Mouse (Mus musculus) urinary bladder, adult 2 months (tissue): ENCODE measurements around the gene Phf3. TPM values are rescaled to one million over a fixed set of nuclear protein-coding genes. Genes with fewer than 3 reads are reported as not detected.

Experiments
- DNase-seq: peaks from one replicate; pipeline ENCODE4 v3.0.0; 2022; ENCODE audit warnings: low spot score
- polyA plus RNA-seq: library from polyadenylated mRNA; depleted of rRNA; stranded (reverse); fragments of >200 nt; gene quantifications from 2 replicates; pipeline ENCODE4 v1.2.3, GENCODE M21; 2012

The Phf3 gene
- polyA plus RNA-seq, 1 experiment = 29.2 TPM

- DNase-seq = no peak
Observed at GRCm38 (mm10) chr1:30832778-30833177, 40.9 kb downstream of the Phf3 start.

DNA sequence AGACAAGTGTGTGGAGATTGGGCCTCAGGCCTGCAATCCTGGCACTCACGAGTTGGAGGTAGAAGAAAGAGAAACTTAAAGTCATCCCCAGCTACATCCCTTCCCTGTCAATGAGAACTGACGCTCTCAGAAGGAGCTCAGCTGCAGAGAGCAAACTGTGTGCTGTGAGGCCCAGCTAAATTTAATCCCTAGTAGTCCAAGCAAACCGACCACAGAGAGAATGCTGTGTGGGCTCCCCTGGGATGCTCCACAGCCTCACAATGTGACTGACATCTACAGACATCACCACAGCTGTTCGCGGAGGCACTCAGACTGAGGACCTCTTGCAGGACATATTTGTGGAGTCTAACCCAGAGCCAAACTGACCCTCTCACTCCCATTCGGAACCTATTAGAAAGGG is 54.3 kb downstream of the Phf3 start:
- no peak for DNase-seq

GRCm38 (mm10) chr1:30815609-30816008 is 58.1 kb downstream of the Phf3 start:
- no peak for DNase-seq

DNA sequence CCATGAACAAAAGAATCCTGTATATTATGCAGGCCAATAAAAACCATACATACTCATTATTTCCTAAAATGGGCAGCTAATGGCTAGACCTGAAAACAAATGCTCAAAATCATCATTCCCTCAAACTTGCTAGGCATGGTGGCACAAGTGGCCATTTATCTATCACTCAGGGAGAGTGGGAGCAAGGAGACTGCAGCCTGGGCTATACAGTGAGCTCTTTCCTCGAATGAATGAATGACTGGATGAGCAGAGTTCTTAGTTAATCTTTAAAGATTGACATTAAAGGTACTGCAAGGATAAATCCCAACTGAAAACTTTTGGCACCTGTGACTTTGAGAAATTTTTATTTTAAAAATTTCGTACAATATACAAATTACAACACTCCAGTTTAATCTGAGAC is 58.7 kb downstream of the Phf3 start:
- no peak for DNase-seq

DNA sequence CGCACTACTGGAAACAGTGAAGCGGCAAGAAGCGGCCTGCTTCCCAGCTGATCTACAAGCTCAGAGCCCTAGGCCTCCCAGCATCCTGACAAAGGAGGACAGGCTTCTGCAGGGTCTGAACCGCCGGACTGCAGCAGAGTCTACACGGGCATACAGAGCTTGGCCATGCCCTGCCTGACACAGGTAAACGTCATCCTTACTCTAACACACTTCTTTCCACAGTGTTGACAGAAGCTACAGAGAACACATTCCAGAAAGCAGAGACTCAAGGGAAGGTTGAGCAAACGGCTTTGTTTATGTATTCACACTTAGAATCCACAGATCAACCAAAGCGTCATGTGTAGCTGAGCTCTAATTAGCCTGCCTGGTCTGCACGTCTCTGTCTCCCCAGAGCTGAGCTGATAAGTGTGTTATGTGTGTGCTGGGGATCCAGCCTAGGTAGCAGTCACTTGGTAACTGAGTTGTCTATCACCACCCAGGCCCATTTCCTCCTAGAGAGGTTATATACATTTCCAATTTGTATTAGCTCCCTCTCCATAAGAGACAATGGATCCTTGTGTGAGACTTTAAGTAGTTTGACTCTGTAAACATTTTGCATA is 65.5 kb downstream of the Phf3 start:
- no peak for DNase-seq

DNA sequence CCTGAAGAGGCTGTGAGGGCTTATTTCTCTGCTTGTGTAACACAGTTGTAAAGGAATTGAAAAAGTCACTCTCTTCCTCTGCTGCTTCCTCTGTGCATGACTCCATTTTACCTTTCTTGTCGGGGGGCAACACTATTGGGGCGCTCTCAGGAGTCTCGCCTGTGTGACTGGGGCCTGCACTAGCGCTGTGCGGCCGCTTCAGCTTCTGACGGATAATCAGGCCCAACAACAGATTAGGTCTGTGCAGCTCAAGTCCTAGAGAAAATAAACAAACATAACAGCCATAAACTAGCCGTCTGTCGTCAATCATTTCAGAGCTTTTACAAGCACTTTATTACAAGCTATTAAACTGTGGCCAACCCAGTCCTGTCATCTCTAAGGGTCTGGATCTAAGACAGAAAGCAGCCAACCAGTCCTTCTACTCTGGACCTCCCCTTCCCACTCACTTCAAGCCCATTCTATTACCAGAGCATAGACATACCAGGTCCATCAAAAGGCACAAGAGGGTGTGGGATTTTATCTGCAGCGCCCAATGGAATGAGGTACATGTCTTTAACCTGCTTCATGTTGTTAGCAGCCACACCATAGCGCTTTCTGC is 67.9 kb downstream of the Phf3 start:
- DNase-seq = no peak

- no peak for DNase-seq
Observed at GRCm38 (mm10) chr1:30804919-30805318, 68.8 kb downstream of the Phf3 start.

DNA sequence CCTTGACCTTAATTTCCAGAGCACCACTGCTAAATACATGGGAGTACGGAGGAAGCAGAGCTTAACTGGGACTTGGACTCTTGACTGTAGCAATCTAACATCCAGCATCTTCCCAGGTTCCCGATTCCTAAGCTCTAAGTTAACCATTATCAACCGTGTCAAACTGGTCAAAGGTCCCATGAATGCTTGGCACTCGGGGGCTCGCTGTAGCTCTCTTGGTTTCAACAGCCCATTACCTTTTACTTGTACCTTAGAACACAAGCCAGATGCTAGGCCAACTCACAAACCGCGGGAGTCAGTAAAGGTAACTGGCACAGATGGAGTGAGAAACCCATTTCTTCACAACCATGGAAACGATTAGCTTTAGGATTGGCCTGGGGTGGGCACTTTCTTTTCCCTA is 71.8 kb downstream of the Phf3 start:
- no peak for DNase-seq

GRCm38 (mm10) chr1:30799277-30799834 is 74.4 kb downstream of the Phf3 start:
- no peak for DNase-seq

- no peak for DNase-seq
Observed at GRCm38 (mm10) chr1:30794606-30795005, 79.1 kb downstream of the Phf3 start.

- no peak for DNase-seq
Observed at GRCm38 (mm10) chr1:30793357-30793883, 80.3 kb downstream of the Phf3 start.

- DNase-seq = no peak
Observed at GRCm38 (mm10) chr1:30792935-30793334, 80.8 kb downstream of the Phf3 start.

DNA sequence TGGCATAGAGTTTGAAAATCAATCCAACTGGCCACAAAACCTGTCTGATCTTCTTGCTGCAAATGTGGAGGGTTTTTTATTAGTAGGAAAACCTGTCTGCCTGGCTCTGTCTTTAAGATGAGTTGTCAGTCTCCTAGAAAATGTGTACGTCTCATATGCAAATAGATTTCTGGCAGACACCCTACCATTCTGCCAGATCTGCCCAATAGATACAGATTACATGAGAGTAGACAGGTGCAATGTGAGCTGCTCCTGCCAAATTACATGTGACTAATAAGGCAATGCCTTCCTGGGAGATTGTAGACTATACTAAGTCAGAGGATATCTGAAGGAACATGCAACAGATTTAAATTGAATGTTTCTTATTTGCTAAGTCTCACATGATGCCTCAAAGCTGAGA is 83.5 kb downstream of the Phf3 start:
- DNase-seq = no peak

- DNase-seq = no peak
Observed at GRCm38 (mm10) chr1:30789689-30790088, 84.0 kb downstream of the Phf3 start.

DNA sequence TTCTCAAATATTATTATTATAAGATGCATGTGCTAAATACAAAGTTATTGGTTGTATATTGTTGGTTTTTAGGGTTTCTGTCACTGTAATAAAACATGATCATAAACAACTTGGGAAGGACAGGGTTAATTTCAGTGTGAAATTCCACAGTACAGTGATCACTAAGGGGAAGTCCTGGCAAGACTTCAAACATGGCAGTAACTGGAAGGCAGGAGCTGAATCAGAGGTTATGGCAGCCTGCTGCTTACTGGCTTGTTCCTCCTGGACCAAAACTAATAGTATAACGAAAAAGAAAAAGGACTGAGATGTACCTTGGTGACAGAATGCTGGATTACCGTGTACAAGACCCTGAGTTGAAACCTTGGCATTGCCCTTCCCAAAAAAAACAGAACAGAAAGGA is 84.7 kb downstream of the Phf3 start:
- no peak for DNase-seq

- no peak for DNase-seq
Observed at GRCm38 (mm10) chr1:30786583-30786982, 87.1 kb downstream of the Phf3 start.

GRCm38 (mm10) chr1:30783741-30784140 is 90.0 kb downstream of the Phf3 start:
- DNase-seq = no peak

DNA sequence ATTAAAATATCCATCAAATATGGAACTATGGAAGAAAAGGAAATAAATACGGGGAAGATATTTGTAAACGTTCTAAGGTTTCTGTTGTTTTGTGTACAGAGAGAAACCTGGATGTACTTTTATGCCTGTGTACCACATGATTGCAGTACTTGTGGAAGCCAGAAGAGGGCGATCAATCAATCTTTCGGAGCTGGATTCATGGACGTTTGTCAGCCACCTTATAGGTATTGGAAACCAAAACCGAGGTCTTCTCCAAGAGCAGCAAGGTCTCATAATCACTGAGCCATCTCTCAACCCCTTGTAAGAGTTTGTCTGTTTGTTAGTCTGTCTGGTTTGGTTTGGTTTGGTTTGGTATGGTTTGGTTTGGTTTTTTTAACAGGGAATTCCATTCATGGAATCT is 93.4 kb downstream of the Phf3 start:
- DNase-seq = no peak

DNA sequence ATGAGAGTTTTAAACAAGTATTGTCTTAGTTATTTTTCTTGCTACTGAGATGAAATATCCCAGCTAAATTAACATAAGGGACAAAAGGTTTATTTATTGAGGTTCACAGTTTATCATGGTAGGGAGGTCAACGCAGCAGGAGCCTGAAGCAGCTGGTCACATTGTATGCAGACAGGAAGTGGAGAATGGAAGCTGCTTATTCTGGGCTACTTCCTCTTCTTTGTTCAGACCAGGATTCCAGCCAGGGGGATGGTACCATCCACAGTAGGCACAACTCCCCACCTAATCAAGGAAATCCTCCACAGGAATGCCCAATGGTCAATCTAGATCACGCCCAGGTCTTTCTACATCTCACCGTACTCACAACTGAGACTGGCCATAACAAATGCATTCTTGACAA is 94.2 kb downstream of the Phf3 start:
- DNase-seq = no peak

DNA sequence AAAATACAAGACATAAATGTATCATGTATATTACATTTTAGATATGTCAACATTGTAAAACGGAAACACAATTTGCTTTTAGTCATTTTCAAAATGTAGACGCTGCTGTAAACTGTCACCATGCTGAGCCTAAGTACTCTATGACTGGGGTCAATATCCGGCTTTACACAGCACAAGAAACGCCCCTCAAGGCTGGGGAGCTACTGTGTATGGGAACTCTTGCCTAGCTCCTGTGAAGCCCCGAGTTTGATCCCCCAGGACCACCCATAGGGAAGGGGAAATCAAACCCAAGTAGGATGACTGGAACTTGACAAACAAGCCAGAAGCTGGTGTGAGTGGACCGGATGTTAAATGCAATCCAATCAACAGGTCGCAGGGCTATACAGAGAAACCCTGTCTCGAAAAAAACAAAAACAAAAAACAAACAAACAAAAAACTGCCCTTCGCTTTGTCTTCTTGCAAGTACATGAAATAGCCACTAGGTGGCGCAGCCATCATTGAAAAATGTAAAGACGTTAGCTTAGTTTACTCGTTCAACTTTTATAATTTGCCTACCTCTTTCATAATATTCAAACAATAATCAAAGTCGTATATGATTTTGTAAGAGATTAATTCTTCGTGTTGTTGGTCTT is 95.2 kb downstream of the Phf3 start:
- DNase-seq = no peak

DNA sequence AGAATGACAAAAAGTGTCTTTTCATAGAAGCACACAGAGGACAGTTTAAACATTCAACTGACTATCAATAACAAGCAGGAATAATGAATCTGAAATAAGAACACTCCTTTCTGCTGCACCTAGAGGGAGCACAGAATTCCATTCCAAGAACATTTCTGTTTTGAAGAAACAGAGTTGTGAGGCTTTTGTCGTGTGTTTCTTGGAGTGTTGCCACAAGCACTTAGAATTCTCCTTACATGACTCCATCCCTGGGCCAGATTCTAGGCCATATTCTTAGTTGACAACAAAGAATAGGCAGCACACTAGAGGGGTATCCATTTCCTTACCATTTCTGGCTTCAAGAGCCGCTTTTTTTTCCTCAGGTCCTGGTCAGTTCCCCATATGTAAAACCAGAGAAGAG is 97.5 kb downstream of the Phf3 start:
- no peak for DNase-seq

DNA sequence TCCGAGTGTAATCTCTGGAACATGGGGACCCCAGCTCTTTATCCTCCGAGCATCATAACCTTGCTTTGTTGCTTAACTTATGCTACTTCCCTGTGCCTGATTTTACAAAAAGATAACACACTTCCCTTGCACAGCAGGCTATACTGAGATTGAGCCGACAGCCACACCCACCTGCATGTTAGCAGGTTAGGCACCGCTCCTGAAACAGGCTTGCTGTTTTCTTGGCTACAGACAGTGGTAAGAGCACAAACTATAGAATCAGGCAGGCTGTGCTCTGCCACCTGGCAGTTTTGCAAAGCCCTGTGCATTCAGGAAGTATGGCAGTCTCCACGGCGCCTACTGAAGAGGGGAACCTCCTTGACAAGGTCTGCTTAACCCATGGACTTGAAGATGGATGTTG is 100.1 kb downstream of the Phf3 start:
- no peak for DNase-seq

GRCm38 (mm10) chr1:30772851-30773250 is 100.9 kb downstream of the Phf3 start:
- DNase-seq = no peak
